Mouse (Mus musculus) C2C12 (cell line): Measurements from ENCODE around the gene Slc16a10.

Source experiments
- CEBPB ChIP-seq: IDR thresholded peaks from one replicate; pipeline ENCODE4 v1.6.1; 2011; ENCODE audit warnings: low read depth, mild to moderate bottlenecking, control low read depth, moderate library complexity
- CTCF ChIP-seq: IDR thresholded peaks from one replicate; pipeline ENCODE4 v1.5.1; 2011; ENCODE audit not compliant: control insufficient read depth, insufficient read depth, insufficient read length
- MAX ChIP-seq: IDR thresholded peaks from one replicate; pipeline ENCODE4 v1.6.1; 2011; ENCODE audit warnings: mild to moderate bottlenecking, control low read depth
- USF1 ChIP-seq: IDR thresholded peaks from one replicate; pipeline ENCODE4 v1.6.1; 2011; ENCODE audit warnings: low read depth, mild to moderate bottlenecking, control low read depth, moderate library complexity

GRCm38 (mm10) chr10:40163914-40164313 is 21.9 kb upstream of the Slc16a10 start:
- no peak for TF ChIP-seq CTCF
- no peak for TF ChIP-seq MAX
- TF ChIP-seq USF1: no peak
- TF ChIP-seq CEBPB: no peak
